Mouse (Mus musculus) CH12.LX (cell line): ENCODE measurements at regions not wholly inside any gene's neighbourhood (a gene's known extent, or its start where the extent isn't known, plus 50 kb on each side); places are given as distances from the start of the nearest gene placed in this dataset.

Source experiments
- DNase-seq: peaks from one replicate; pipeline ENCODE4 v3.0.0-alpha.2; 2013; ENCODE audit errors: extremely low read depth
- H3K27ac ChIP-seq: 2 replicates; pipeline ENCODE4 v1.5.1; 2012; ENCODE audit warnings: low read depth, mild to moderate bottlenecking, control low read depth, moderate library complexity; ENCODE audit not compliant: insufficient read depth
- H3K27me3 ChIP-seq: replicated peaks from 2 replicates; pipeline ENCODE3; 2012; ENCODE audit warnings: inconsistent platforms
- H3K36me3 ChIP-seq, 2 experiments: replicated peaks in 1 of 2; 2 replicates each; pipeline versions ENCODE3 to v1.6.1; 2012; ENCODE audit warnings: inconsistent platforms in 1 of 2, low read length in 1 of 2, mild to moderate bottlenecking in 1 of 2, mixed read lengths in 1 of 2, moderate library complexity in 1 of 2; ENCODE audit not compliant: control insufficient read depth in 1 of 2, insufficient read depth in 1 of 2
- H3K4me1 ChIP-seq, 2 experiments: 2 replicates each; pipeline ENCODE4 v1.6.1; 2012; ENCODE audit warnings: inconsistent platforms in 1 of 2, moderate library complexity in 1 of 2; ENCODE audit not compliant: insufficient read depth in 2 of 2, control insufficient read depth in 1 of 2
- H3K4me2 ChIP-seq: 2 replicates; pipeline ENCODE4 v1.6.1; 2012; ENCODE audit warnings: low read depth, mild to moderate bottlenecking, control low read depth; ENCODE audit not compliant: poor library complexity, insufficient read depth, severe bottlenecking
- H3K4me3 ChIP-seq, 3 experiments: fragments of 150-350 bp in 1 of 3; sonication (generic) in 1 of 3; replicated peaks in 1 of 3; 2 replicates each; pipeline versions ENCODE3 to v1.5.1; 2011 to 2012; ENCODE audit warnings: low read depth in 2 of 3, low read length in 2 of 3, mild to moderate bottlenecking in 2 of 3, moderate library complexity in 2 of 3, control low read depth in 1 of 3, improper control_type of control experiment in 1 of 3, inconsistent platforms in 1 of 3, mixed read lengths in 1 of 3; ENCODE audit not compliant: poor library complexity in 1 of 3
- H3K79me2 ChIP-seq: replicated peaks from 2 replicates; pipeline ENCODE4 v1.6.1; 2012; ENCODE audit warnings: mild to moderate bottlenecking, moderate library complexity; ENCODE audit not compliant: control insufficient read depth, poor library complexity, insufficient read depth, severe bottlenecking; ENCODE audit errors: extremely low read depth
- H3K9ac ChIP-seq: 2 replicates; pipeline ENCODE4 v1.6.1; 2012; ENCODE audit warnings: low read depth, mild to moderate bottlenecking, control low read depth, moderate library complexity; ENCODE audit not compliant: insufficient read depth
- H3K9me3 ChIP-seq: replicated peaks from 2 replicates; pipeline ENCODE3; 2012; ENCODE audit warnings: low read length, inconsistent platforms, mixed read lengths
- BHLHE40 ChIP-seq: IDR thresholded peaks from 2 replicates; pipeline ENCODE4 v1.6.1; 2011; ENCODE audit warnings: mild to moderate bottlenecking, low read depth, low read length, improper control_type of control experiment
- CHD1 ChIP-seq: IDR thresholded peaks from 2 replicates; pipeline ENCODE4 v1.6.1; 2012; ENCODE audit warnings: low read depth, low read length, improper control_type of control experiment, inconsistent platforms
- CHD2 ChIP-seq: IDR thresholded peaks from 2 replicates; pipeline ENCODE4 v1.6.1; 2011; ENCODE audit warnings: low read length, improper control_type of control experiment
- E2F4 ChIP-seq: IDR thresholded peaks from 2 replicates; pipeline ENCODE4 v1.6.1; 2011; ENCODE audit warnings: low read depth, low read length, improper control_type of control experiment; ENCODE audit not compliant: insufficient replicate concordance
- ELF1 ChIP-seq: IDR thresholded peaks from 2 replicates; pipeline ENCODE4 v1.6.1; 2014; ENCODE audit warnings: low read depth, mild to moderate bottlenecking, inconsistent platforms, low read length, improper control_type of control experiment
- ETS1 ChIP-seq: conservative IDR thresholded peaks from 2 replicates; pipeline ENCODE4 v1.6.1; 2012; ENCODE audit warnings: low read depth, mild to moderate bottlenecking, inconsistent platforms, low read length, improper control_type of control experiment, moderate library complexity
- GABPA ChIP-seq: IDR thresholded peaks from 2 replicates; pipeline ENCODE4 v1.6.1; 2012; ENCODE audit warnings: low read depth, low read length, improper control_type of control experiment, inconsistent platforms; ENCODE audit not compliant: insufficient replicate concordance
- HCFC1 ChIP-seq: IDR thresholded peaks from 2 replicates; pipeline ENCODE4 v1.6.1; 2012; ENCODE audit warnings: low read depth, mild to moderate bottlenecking, inconsistent platforms, low read length, improper control_type of control experiment
- JUN ChIP-seq: IDR thresholded peaks from 2 replicates; pipeline ENCODE4 v1.6.1; 2011; ENCODE audit warnings: low read depth, mild to moderate bottlenecking, low read length, improper control_type of control experiment, moderate library complexity; ENCODE audit not compliant: insufficient read depth
- JUND ChIP-seq: conservative IDR thresholded peaks from 2 replicates; pipeline ENCODE4 v1.6.1; 2011; ENCODE audit warnings: low read depth, low read length, improper control_type of control experiment
- MAFK ChIP-seq: IDR thresholded peaks from 2 replicates; pipeline ENCODE4 v1.6.1; 2011; ENCODE audit warnings: low read length, improper control_type of control experiment; ENCODE audit not compliant: insufficient replicate concordance
- MAZ ChIP-seq: IDR thresholded peaks from 2 replicates; pipeline ENCODE4 v1.6.1; 2012; ENCODE audit warnings: low read depth, mild to moderate bottlenecking, inconsistent platforms, low read length, improper control_type of control experiment, moderate library complexity
- MEF2A ChIP-seq: IDR thresholded peaks from 2 replicates; pipeline ENCODE4 v1.6.1; 2014; ENCODE audit warnings: low read depth, mild to moderate bottlenecking, inconsistent platforms, low read length, improper control_type of control experiment, borderline replicate concordance
- MYC ChIP-seq: IDR thresholded peaks from 2 replicates; pipeline ENCODE4 v1.6.1; 2011; ENCODE audit warnings: low read depth, mild to moderate bottlenecking, improper control_type of control experiment, low read length
- NELFE ChIP-seq: IDR thresholded peaks from 2 replicates; pipeline ENCODE4 v1.6.1; 2011; ENCODE audit warnings: low read depth, low read length, improper control_type of control experiment
- NRF1 ChIP-seq: IDR thresholded peaks from 2 replicates; pipeline ENCODE4 v1.6.1; 2014; ENCODE audit warnings: low read depth, mild to moderate bottlenecking, inconsistent platforms, low read length, improper control_type of control experiment, moderate library complexity
- PAX5 ChIP-seq: IDR thresholded peaks from 2 replicates; pipeline ENCODE4 v1.6.1; 2012; ENCODE audit warnings: low read length, inconsistent platforms, mixed read lengths
- POLR2A ChIP-seq: IDR thresholded peaks from 2 replicates; pipeline ENCODE4 v1.6.1; 2011; ENCODE audit warnings: low read depth, mild to moderate bottlenecking, improper control_type of control experiment, low read length
- POLR2AphosphoS2 ChIP-seq: IDR thresholded peaks from 2 replicates; pipeline ENCODE4 v1.6.1; 2011; ENCODE audit warnings: low read depth, low read length, improper control_type of control experiment
- RCOR1 ChIP-seq: conservative IDR thresholded peaks from 2 replicates; pipeline ENCODE4 v1.6.1; 2012; ENCODE audit warnings: low read depth, mild to moderate bottlenecking, inconsistent platforms, low read length, improper control_type of control experiment
- SIN3A ChIP-seq: IDR thresholded peaks from 2 replicates; pipeline ENCODE4 v1.6.1; 2012; ENCODE audit warnings: low read length, improper control_type of control experiment, inconsistent platforms
- SMC3 ChIP-seq: IDR thresholded peaks from 2 replicates; pipeline ENCODE4 v1.6.1; 2011; ENCODE audit warnings: low read depth, low read length, improper control_type of control experiment
- TBP ChIP-seq: conservative IDR thresholded peaks from 2 replicates; pipeline ENCODE4 v1.6.1; 2011; ENCODE audit warnings: low read depth, low read length, improper control_type of control experiment
- UBTF ChIP-seq: IDR thresholded peaks from 2 replicates; pipeline ENCODE4 v1.6.1; 2012; ENCODE audit warnings: low read depth, mild to moderate bottlenecking, inconsistent platforms, low read length, improper control_type of control experiment, moderate library complexity
- USF1 ChIP-seq: IDR thresholded peaks from 2 replicates; pipeline ENCODE4 v1.6.1; 2014; ENCODE audit warnings: low read depth, mild to moderate bottlenecking, inconsistent platforms, low read length, improper control_type of control experiment
- USF2 ChIP-seq: conservative IDR thresholded peaks from 2 replicates; pipeline ENCODE4 v1.6.1; 2011; ENCODE audit warnings: low read depth, low read length, improper control_type of control experiment
- ZC3H11A ChIP-seq: IDR thresholded peaks from 2 replicates; pipeline ENCODE4 v1.6.1; 2012; ENCODE audit warnings: low read depth, mild to moderate bottlenecking, inconsistent platforms, low read length, improper control_type of control experiment
- ZKSCAN1 ChIP-seq: IDR thresholded peaks from 2 replicates; pipeline ENCODE4 v1.6.1; 2012; ENCODE audit warnings: low read depth, inconsistent platforms, low read length, improper control_type of control experiment, borderline replicate concordance
- ZNF384 ChIP-seq: IDR thresholded peaks from 2 replicates; pipeline ENCODE4 v1.6.1; 2012; ENCODE audit warnings: low read depth, low read length, improper control_type of control experiment, inconsistent platforms
- dilution Hi-C: fragments of 300-500 bp; cut with MboI; formaldehyde crosslinking; loops from 2 replicates; pipeline ENCODE4 v1.14.3; 2020; ENCODE audit warnings: low sequenced_read_pairs; ENCODE audit not compliant: extremely low pct_unique_long_range_greater_than_20kb, extremely low pct_ligation_motif_present
- in situ Hi-C: fragments of 300-500 bp; cut with MboI; formaldehyde crosslinking; loops from 3 replicates; pipeline ENCODE4 v1.14.3; 2019; ENCODE audit warnings: low sequenced_read_pairs, low pct_ligation_motif_present, low pct_unique_long_range_greater_than_20kb, mixed read lengths

DNA sequence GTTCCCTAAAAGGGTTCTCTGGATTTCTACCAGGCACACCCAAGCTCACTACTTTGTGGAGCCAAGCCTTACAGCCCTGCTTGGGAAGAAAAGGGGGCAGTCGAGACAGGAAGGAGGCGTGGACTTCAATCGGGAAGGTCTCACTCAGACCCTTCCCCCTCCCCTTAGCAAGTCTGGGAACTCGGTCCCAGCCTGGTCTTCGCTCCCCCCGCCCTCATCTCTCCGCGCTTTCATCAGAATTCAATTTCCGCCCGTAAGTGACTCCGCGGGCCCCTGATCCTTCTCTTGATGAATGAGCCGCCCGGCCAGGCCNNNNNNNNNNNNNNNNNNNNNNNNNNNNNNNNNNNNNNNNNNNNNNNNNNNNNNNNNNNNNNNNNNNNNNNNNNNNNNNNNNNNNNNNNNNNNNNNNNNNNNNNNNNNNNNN is 86.3 kb upstream of the Pax2 start (continued):
- TF ChIP-seq ELF1: no peak
- TF ChIP-seq, all 38 proteins: peak for 0

GRCm38 (mm10) chr19:44674621-44675245 is 81.1 kb upstream of the Pax2 start:
- no peak overlapping the region for H3K4me3 ChIP-seq
- peaks cover 79% of the 10 kb centered on the region for H3K27me3 ChIP-seq
- dilution Hi-C loops (no loop called here), in situ Hi-C loops (no loop called here)
- H3K4me2 ChIP-seq: no peak overlapping the region
- no peaks in the 10 kb centered on the region for H3K79me2 ChIP-seq
- no peak overlapping the region for H3K27ac ChIP-seq
- no peaks in the 10 kb centered on the region for H3K9me3 ChIP-seq
- H3K4me1 ChIP-seq: peaks cover 0 to 2% of the 10 kb centered on the region in 2 experiments; a peak in 1 of 4 replicates
- DNase-seq: no peak
- H3K9ac ChIP-seq: no peak overlapping the region
- no peak for TF ChIP-seq ZKSCAN1
- TF ChIP-seq MYC: no peak
- no peak for TF ChIP-seq NRF1
- no peak for TF ChIP-seq CHD1
- no peak for TF ChIP-seq MAFK
- no peak for TF ChIP-seq MAZ
- no peak for TF ChIP-seq RCOR1
- no peak for TF ChIP-seq ELF1
- TF ChIP-seq HCFC1: no peak
- no peak for TF ChIP-seq POLR2AphosphoS2
- no peak for TF ChIP-seq BHLHE40
- no peak for TF ChIP-seq E2F4
- TF ChIP-seq MEF2A: no peak
- TF ChIP-seq SMC3: no peak
- no peaks in the 10 kb centered on the region for H3K36me3 ChIP-seq

DNA sequence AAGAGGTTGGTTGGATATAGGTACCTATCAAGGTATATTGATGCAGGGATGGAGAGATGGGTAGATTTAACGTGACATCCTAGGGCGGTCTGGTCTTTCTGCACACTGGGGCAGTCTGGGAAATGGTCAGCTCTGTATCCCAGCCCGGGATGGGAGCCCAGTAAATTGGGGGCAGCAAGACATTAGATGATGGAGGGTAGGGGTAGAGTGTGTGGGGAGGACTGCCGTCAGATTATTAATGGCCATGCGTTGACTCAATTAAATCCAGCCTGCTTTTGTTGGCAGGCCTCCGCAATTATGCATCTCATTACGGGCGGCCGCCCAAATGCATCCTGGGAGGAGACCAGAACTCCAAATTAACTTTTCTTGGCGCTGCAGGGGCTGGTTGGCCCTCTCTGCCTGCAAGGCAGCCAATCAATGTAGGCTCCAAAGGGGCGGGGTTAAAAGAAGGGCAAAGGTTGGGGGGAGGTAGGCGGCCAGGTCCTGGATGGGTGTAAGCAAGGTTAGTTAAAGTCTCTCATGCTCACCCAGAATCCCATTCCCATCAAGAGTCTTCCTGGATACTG is 79.2 kb upstream of the Pax2 start:
- Histone ChIP-seq H3K79me2 (no peaks in the 10 kb centered on the region), H3K4me3 (no peak overlapping the region), H3K9me3 (no peaks in the 10 kb centered on the region), H3K4me1 (no peaks in the 10 kb centered on the region), H3K4me2 (no peak overlapping the region), H3K9ac (no peak overlapping the region), H3K36me3 (no peaks in the 10 kb centered on the region), H3K27me3 (peaks cover 79% of the 10 kb centered on the region), H3K27ac (no peak overlapping the region)
- dilution Hi-C loops: no loop called here
- no peak for DNase-seq
- in situ Hi-C loops: no loop called here
- TF ChIP-seq ETS1: no peak
- TF ChIP-seq USF1: no peak
- TF ChIP-seq ZNF384: no peak
- TF ChIP-seq NELFE: no peak
- no peak for TF ChIP-seq POLR2AphosphoS2
- no peak for TF ChIP-seq CHD2
- TF ChIP-seq JUND: no peak
- no peak for TF ChIP-seq UBTF
- no peak for TF ChIP-seq USF2
- no peak for TF ChIP-seq CHD1
- no peak for TF ChIP-seq SIN3A
- no peak for TF ChIP-seq JUN
- TF ChIP-seq NRF1: no peak
- no peak for TF ChIP-seq TBP
- TF ChIP-seq BHLHE40: no peak
- no peak for TF ChIP-seq HCFC1
- no peak for TF ChIP-seq PAX5
- TF ChIP-seq POLR2A: no peak
- no peak for TF ChIP-seq GABPA
- no peak for TF ChIP-seq ZC3H11A
